Mouse (Mus musculus): ENCODE results near the gene Iqcn. TPM values are rescaled to one million over a fixed set of nuclear protein-coding genes. Genes with fewer than 3 reads are reported as not detected.

Gene Iqcn
- polyA plus RNA-seq (2012; rRNA removed) = 0.04 and 0.05 TPM in 2 replicates

GRCm38 (mm10) chr8:70703287-70703686, at the start of gene Iqcn:
Gene Iqcn (plus strand): TSS chr8:70703457.

GRCm38 (mm10) chr8:70660273-70660725, 43.0 kb upstream of the Iqcn start, which contains the start of gene Pgpep1:
Gene Pgpep1 (minus strand): TSS chr8:70660388.

GRCm38 (mm10) chr8:70673079-70673856, 30.0 kb upstream of the Iqcn start, which contains the start of gene Lsm4:
Gene Lsm4 (plus strand): TSS chr8:70673248.

GRCm38 (mm10) chr8:70698310-70699109, 4.7 kb upstream of the Iqcn start, which contains the start of gene Jund:
Gene Jund (plus strand): TSS chr8:70698949.

GRCm38 (mm10) chr8:70718297-70718696, 15.0 kb downstream of the Iqcn start, which contains the start of gene Gm3336:
Gene Gm3336 (plus strand): TSS chr8:70718543.

GRCm38 (mm10) chr8:70723486-70724210, 20.4 kb downstream of the Iqcn start, which contains the start of gene Pde4c:
Gene Pde4c (plus strand): TSS chr8:70723720.

GRCm38 (mm10) chr8:70754043-70754870, 51.0 kb downstream of the Iqcn start, which contains the start of gene Rab3a:
Gene Rab3a (plus strand): TSS chr8:70754679.

GRCm38 (mm10) chr8:70760775-70761406, 57.6 kb downstream of the Iqcn start, which contains the start of gene Mpv17l2:
Gene Mpv17l2 (minus strand): TSS chr8:70760946.

Other genes starting within 250 kb of the Iqcn start
- gene Klhl26, start 226.5 kb upstream of the Iqcn start, polyA plus RNA-seq (2012; rRNA removed) = 21.7 and 29.7 TPM in 2 replicates
- 6.5 and 11.6 TPM in 2 replicates for gene Tmem59l, start 216.1 kb upstream of the Iqcn start, polyA plus RNA-seq (2012; rRNA removed)
- gene Crlf1, start 210.3 kb upstream of the Iqcn start, polyA plus RNA-seq (2012; rRNA removed) = 1.8 and 19.1 TPM in 2 replicates
- 128 and 152 TPM in 2 replicates for gene Rex1bd, start 196.7 kb upstream of the Iqcn start, polyA plus RNA-seq (2012; rRNA removed)
- 1,236 and 2,029 TPM in 2 replicates for gene Uba52, start 192.7 kb upstream of the Iqcn start, polyA plus RNA-seq (2012; rRNA removed)
- gene Fkbp8, start 175.7 kb upstream of the Iqcn start, polyA plus RNA-seq (2012; rRNA removed) = 333 and 368 TPM in 2 replicates
- 45.2 and 45.4 TPM in 2 replicates for gene Kxd1, start 175.5 kb upstream of the Iqcn start, polyA plus RNA-seq (2012; rRNA removed)
- gene Ell, start 164.0 kb upstream of the Iqcn start, polyA plus RNA-seq (2012; rRNA removed) = 18.0 and 24.2 TPM in 2 replicates
- gene Isyna1, start 109.1 kb upstream of the Iqcn start, polyA plus RNA-seq (2012; rRNA removed) = 87.0 and 171 TPM in 2 replicates
- 81.3 and 117 TPM in 2 replicates for gene Ssbp4, start 94.6 kb upstream of the Iqcn start, polyA plus RNA-seq (2012; rRNA removed)
- gene Lrrc25, start 87.3 kb upstream of the Iqcn start, polyA plus RNA-seq (2012; rRNA removed) = 0.88 and 1.00 TPM in 2 replicates
- 0.32 and 0.54 TPM in 2 replicates for gene Gdf15, start 71.0 kb upstream of the Iqcn start, polyA plus RNA-seq (2012; rRNA removed)
- gene Pgpep1, start 43.1 kb upstream of the Iqcn start, polyA plus RNA-seq (2012; rRNA removed) = 61.8 and 88.1 TPM in 2 replicates
- gene Lsm4, start 30.2 kb upstream of the Iqcn start, polyA plus RNA-seq (2012; rRNA removed) = 217 and 299 TPM in 2 replicates
- 179 and 228 TPM in 2 replicates for gene Jund, start 4.5 kb upstream of the Iqcn start, polyA plus RNA-seq (2012; rRNA removed)
- 0.06 TPM in 1 of 2 replicates, not detected in the other for gene Gm3336, start 15.1 kb downstream of the Iqcn start, polyA plus RNA-seq (2012; rRNA removed)
- gene Pde4c, start 20.3 kb downstream of the Iqcn start, polyA plus RNA-seq (2012; rRNA removed) = 0.82 and 0.89 TPM in 2 replicates
- 28.0 and 50.3 TPM in 2 replicates for gene Rab3a, start 51.2 kb downstream of the Iqcn start, polyA plus RNA-seq (2012; rRNA removed)
- 18.0 and 20.3 TPM in 2 replicates for gene Mpv17l2, start 57.5 kb downstream of the Iqcn start, polyA plus RNA-seq (2012; rRNA removed)
- gene Pik3r2, start 73.3 kb downstream of the Iqcn start, polyA plus RNA-seq (2012; rRNA removed) = 73.4 and 81.4 TPM in 2 replicates
- 19.0 and 27.4 TPM in 2 replicates for gene Mast3, start 101.6 kb downstream of the Iqcn start, polyA plus RNA-seq (2012; rRNA removed)
- gene Il12rb1, start 105.0 kb downstream of the Iqcn start, polyA plus RNA-seq (2012; rRNA removed) = 0.06 and 0.08 TPM in 2 replicates
- gene Arrdc2, start 136.3 kb downstream of the Iqcn start, polyA plus RNA-seq (2012; rRNA removed) = 20.3 and 21.5 TPM in 2 replicates
- gene Kcnn1, start 159.8 kb downstream of the Iqcn start, polyA plus RNA-seq (2012; rRNA removed) = 22.8 and 23.7 TPM in 2 replicates
- 99.7 and 174 TPM in 2 replicates for gene Ccdc124, start 170.5 kb downstream of the Iqcn start, polyA plus RNA-seq (2012; rRNA removed)
- gene Slc5a5, start 189.3 kb downstream of the Iqcn start, polyA plus RNA-seq (2012; rRNA removed) = 0.77 and 0.89 TPM in 2 replicates
- gene Rpl18a, start 194.0 kb downstream of the Iqcn start, polyA plus RNA-seq (2012; rRNA removed) = 4,741 and 5,161 TPM in 2 replicates
- gene Map1s, start 202.5 kb downstream of the Iqcn start, polyA plus RNA-seq (2012; rRNA removed) = 53.2 and 73.9 TPM in 2 replicates

Data from central nervous system, embryonic 11.5 days (tissue).